Mouse (Mus musculus): Measurements from ENCODE around the gene Tbx10. TPM values are rescaled to one million over a fixed set of nuclear protein-coding genes. Genes with fewer than 3 reads are reported as not detected.
"Not testable (repeated sequence)": the region's sequence is repeated elsewhere in the genome, so short reads cannot be mapped to it uniquely, and the experiment has no call there.

Gene Tbx10
- 1.2 and 1.3 TPM in 2 replicates for polyA plus RNA-seq (2016; fragmentation: Nextera tagmentation; extraction: Ambion mirVana)

DNA sequence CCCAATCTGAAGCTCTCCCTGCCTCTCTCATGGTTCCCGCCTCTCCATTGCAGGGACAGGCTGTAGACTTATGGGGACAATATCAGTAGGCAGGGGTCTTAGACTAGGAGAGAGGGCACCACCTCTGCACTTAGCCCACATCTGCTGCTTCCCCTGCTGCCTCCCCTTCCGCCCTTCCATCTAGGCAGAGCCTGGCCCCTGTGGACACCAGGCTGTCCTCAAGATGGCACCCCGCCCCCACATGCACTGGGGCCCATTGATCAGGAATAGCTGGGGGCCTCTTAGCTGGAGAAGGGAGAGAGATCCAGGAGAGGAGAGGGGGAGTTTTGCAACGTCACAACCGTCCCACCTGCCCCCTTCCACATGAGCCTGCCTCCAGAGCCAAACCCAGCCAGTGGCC lies at the start of gene Tbx10:
Gene Tbx10, plus strand, starts transcription at position 337 of the 400 bp plus-strand sequence.
- WGBS (ENCODE audit: insufficient replicate concordance): 40% methylated on average over 5 of the region's 5 CpGs

DNA sequence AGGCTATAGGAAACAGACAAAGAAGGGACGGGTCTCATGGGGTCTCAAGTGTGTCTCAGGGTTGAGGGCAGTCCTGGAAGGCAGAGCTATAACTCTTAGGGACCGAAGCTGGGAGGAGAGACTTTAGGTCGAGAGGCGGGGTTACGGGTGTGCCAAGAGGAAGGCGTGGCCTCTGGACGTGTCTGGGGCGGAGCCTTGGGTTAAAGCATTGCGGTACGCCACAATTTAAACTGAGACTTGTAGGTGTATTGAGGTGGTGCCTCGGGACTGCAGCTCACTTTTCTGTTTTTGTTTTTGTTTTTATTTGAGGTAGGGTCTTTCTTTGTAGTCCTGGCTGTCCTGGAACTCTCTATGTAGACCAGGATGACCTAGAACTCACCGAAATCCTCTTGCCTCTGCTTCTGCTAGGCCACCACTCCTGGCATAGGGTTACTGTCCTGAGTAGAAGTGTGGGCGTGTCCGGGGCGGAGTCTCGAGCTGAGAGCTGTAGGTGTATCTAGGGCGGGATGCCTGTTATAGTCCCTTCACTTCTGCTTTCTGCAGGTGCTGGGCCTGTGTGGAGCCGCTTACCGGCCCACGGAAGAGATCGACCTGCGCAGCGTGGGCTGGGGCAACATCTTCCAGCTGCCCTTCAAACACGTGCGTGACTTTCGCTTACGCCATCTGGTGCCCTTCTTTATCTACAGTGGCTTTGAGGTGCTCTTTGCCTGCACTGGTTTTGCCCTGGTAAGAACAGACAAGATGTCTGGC lies 49.4 kb upstream of the Tbx10 start:
- Histone ChIP-seq H3K4me3 (peak overlapping the region; percentile 49), H3K27ac (no peak overlapping the region), H3K36me3 (no peaks in the 10 kb centered on the region), H3K27me3 (replicated peaks) (no peaks in the 10 kb centered on the region), H3K9ac (peak overlapping the region; percentile 37; the same call in 1 of the 2 replicates), H3K4me2 (peak overlapping the region; percentile 73), H3K9me3 (replicated peaks) (no peaks in the 10 kb centered on the region), H3K4me1 (peaks cover 31% of the 10 kb centered on the region)
- peak; percentile 86 for ATAC-seq
- WGBS (ENCODE audit: insufficient replicate concordance): 10% methylated on average over 27 of the region's 27 CpGs

More for the DNA sequence above, at the start of gene Tbx10:
- ATAC-seq: no peak
- Histone ChIP-seq H3K36me3 (peaks cover 5% of the 10 kb centered on the region; the same call in 1 of the 2 replicates), H3K4me3 (no peak within 1 kb of the TSS), H3K4me2 (no peak within 1 kb of the TSS), H3K4me1 (0 out of 2 replicates have a peak, but pooled peaks cover 9% of the 10 kb centered on the region), H3K9ac (no peak within 1 kb of the TSS), H3K27me3 (replicated peaks) (peaks cover 28% of the 10 kb centered on the region), H3K27ac (no peak within 1 kb of the TSS), H3K9me3 (replicated peaks) (no peaks in the 10 kb centered on the region)

DNA sequence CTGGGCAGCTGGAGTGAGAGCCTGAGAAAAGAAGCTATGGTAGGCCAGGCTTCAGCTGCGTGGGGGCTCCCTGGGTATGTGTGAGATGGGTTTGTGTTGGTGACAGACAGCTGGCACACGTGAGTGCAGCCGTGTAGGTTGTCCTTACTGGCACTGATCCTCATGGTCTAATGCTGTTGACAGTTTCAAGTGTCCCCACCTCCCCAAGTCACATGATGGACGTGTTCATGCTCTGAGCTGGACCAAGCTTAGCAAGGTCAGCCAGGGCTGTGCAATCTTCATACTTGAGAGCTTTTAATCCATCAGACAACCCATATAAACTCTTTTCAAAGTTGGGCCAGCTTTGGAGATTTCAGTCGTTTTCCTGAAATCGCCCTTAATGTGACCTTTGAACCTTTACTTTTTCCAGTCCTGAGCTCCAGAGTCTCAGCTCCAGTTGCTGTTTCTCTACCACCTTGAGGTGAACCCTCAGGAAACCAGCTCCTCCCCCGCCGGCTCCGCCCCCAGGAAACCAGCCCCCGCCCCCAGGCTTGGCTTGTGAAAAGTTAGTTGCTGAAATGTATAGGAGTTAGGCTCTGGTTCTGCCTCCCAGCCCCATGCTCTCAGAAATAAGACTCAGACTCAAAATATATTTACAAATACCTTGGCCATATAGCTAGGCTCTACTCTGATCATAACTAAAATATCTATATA lies 46.5 kb upstream of the Tbx10 start:
- H3K27me3 ChIP-seq (replicated peaks): 0 out of 2 replicates have a peak, but pooled peaks cover 3% of the 10 kb centered on the region
- 22% methylated on average over 10 of the region's 10 CpGs for WGBS (ENCODE audit: insufficient replicate concordance)
- H3K9me3 ChIP-seq (replicated peaks): no peaks in the 10 kb centered on the region
- ATAC-seq: no peak
- H3K4me2 ChIP-seq: no peak overlapping the region
- H3K4me3 ChIP-seq: no peak overlapping the region
- H3K9ac ChIP-seq: no peak overlapping the region
- H3K27ac ChIP-seq: no peak overlapping the region
- no peaks in the 10 kb centered on the region for H3K36me3 ChIP-seq
- peaks cover 31% of the 10 kb centered on the region for H3K4me1 ChIP-seq

DNA sequence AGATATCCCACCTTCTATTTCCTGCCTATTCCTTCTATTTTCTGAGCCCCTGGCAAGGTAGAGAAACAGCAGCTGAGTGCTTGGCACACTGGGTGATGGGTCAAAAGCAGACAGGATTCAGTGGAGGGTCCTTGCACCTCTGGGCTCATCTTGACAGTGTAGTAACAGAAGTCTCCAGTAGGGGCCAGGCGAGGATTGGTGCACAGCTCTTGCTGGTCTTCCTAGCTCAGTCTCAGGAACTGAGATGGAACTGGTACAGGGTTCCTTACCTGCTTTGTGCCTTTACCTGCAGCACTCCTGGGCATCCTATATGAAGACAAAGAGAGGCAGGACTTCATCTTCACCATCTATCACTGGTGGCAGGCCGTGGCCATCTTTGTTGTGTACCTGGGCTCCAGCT lies 45.8 kb upstream of the Tbx10 start:
- no peak overlapping the region for H3K9ac ChIP-seq
- H3K9me3 ChIP-seq (replicated peaks): no peaks in the 10 kb centered on the region
- no peaks in the 10 kb centered on the region for H3K36me3 ChIP-seq
- no peak overlapping the region for H3K4me2 ChIP-seq
- H3K4me3 ChIP-seq: no peak overlapping the region
- peaks cover 31% of the 10 kb centered on the region for H3K4me1 ChIP-seq
- H3K27me3 ChIP-seq (replicated peaks): 0 out of 2 replicates have a peak, but pooled peaks cover 3% of the 10 kb centered on the region
- H3K27ac ChIP-seq: no peak overlapping the region
- ATAC-seq: no peak
- WGBS (ENCODE audit: insufficient replicate concordance): 24% methylated on average over 2 of the region's 2 CpGs

DNA sequence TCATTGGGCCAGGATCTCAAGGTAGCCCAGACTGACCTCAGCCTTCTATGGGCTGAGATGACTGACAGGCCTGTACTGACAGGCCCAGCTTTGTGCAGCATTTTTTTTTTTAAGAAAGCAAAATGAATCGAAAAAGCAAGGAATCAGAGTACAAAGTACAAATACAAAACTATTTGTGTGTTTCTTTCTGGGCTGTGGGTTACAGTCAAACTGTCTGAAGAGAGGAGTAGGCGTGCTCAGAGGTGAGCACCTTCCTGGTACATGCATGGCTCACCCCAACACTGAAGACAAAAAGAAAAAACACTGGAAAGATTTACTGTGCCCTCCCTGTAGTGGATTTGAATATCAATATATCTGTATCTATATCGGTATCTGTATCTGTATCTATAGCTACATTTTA lies 44.7 kb upstream of the Tbx10 start:
- 58% methylated on average over 3 of the region's 3 CpGs for WGBS (ENCODE audit: insufficient replicate concordance)
- H3K4me2 ChIP-seq: no peak overlapping the region
- H3K27ac ChIP-seq: no peak overlapping the region
- H3K9ac ChIP-seq: no peak overlapping the region
- ATAC-seq: no peak
- H3K9me3 ChIP-seq (replicated peaks): no peaks in the 10 kb centered on the region
- H3K36me3 ChIP-seq: no peaks in the 10 kb centered on the region
- H3K27me3 ChIP-seq (replicated peaks): 0 out of 2 replicates have a peak, but pooled peaks cover 3% of the 10 kb centered on the region
- peaks cover 24% of the 10 kb centered on the region for H3K4me1 ChIP-seq
- H3K4me3 ChIP-seq: no peak overlapping the region

DNA sequence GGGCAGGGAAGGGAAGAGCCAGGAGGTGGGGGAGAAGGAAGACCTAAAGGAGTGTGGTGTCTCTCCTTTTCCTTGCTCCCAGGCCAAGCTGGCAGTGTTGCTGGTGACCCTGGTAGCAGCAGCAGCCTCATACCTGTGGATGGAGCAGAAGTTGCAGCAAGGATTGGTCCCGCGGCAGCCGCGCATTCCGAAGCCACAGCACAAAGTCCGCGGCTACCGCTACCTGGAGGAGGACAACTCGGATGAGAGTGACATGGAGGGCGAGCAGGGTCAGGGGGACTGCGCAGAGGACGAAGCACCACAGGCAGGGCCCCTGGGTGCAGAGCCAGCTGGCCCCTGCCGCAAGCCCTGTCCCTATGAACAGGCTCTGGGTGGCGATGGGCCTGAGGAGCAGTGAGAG lies 44.0 kb upstream of the Tbx10 start:
- H3K9me3 ChIP-seq (replicated peaks): no peaks in the 10 kb centered on the region
- 65% methylated on average over 14 of the region's 14 CpGs for WGBS (ENCODE audit: insufficient replicate concordance)
- H3K4me1 ChIP-seq: peaks cover 16% of the 10 kb centered on the region
- no peak overlapping the region for H3K9ac ChIP-seq
- H3K36me3 ChIP-seq: no peaks in the 10 kb centered on the region
- H3K27me3 ChIP-seq (replicated peaks): 0 out of 2 replicates have a peak, but pooled peaks cover 3% of the 10 kb centered on the region
- no peak for ATAC-seq
- H3K4me3 ChIP-seq: no peak overlapping the region
- no peak overlapping the region for H3K4me2 ChIP-seq
- H3K27ac ChIP-seq: no peak overlapping the region

DNA sequence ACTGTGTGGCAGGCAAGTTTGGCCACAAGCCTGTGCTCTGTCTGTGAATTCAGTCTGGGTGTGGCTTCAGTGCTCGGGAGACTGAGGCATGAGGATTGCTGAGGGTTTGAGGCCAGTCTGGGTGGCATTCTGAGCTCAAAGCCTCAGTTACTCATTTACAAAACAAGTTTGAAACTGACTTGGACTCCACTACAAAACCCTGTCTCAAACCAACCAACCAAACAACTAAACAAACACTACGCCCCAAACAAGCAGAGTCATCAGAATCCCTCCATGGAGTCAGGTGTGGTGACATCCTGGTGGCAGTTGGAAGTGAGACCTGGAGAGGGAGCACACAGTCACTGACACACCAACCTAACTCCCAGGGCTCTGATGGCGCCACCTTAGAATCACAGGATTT lies 42.2 kb upstream of the Tbx10 start:
- H3K27me3 ChIP-seq (replicated peaks): peaks cover 3% of the 10 kb centered on the region; the same call in 1 of the 2 replicates
- WGBS (ENCODE audit: insufficient replicate concordance): 63% methylated on average over 3 of the region's 3 CpGs
- H3K9ac ChIP-seq: no peak overlapping the region
- no peak for ATAC-seq
- H3K4me1 ChIP-seq: peaks cover 9% of the 10 kb centered on the region; the same call in 1 of the 2 replicates
- no peak overlapping the region for H3K27ac ChIP-seq
- H3K4me3 ChIP-seq: no peak overlapping the region
- H3K36me3 ChIP-seq: no peaks in the 10 kb centered on the region
- H3K9me3 ChIP-seq (replicated peaks): no peaks in the 10 kb centered on the region
- no peak overlapping the region for H3K4me2 ChIP-seq

DNA sequence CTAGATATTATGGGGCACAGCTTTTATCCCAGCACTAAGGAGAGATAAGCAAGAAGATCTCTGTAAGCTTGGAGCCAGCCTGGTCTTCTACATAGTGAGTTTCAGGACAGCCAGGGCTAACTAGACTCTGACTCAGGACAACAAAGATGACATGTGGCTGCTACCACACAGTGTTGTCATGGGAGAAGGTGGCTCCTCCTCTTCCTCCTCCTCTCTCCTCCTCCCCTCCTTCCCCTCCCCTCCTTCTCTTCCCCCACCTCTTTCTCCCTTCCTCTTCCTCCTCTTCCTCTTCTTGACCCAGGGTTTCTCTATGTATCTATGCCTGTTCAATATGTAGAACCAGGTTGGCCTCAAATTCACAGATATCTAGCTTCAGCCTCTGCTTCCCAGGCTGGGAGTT lies 41.1 kb upstream of the Tbx10 start:
- H3K27me3 ChIP-seq (replicated peaks): peaks cover 7% of the 10 kb centered on the region; the same call in 1 of the 2 replicates
- H3K9ac ChIP-seq: no peak overlapping the region
- no peak overlapping the region for H3K4me2 ChIP-seq
- H3K27ac ChIP-seq: no peak overlapping the region
- H3K4me3 ChIP-seq: no peak overlapping the region
- peaks cover under 1% of the 10 kb centered on the region; the same call in 1 of the 2 replicates for H3K4me1 ChIP-seq
- no peaks in the 10 kb centered on the region for H3K36me3 ChIP-seq
- no peaks in the 10 kb centered on the region for H3K9me3 ChIP-seq (replicated peaks)
- no peak for ATAC-seq

DNA sequence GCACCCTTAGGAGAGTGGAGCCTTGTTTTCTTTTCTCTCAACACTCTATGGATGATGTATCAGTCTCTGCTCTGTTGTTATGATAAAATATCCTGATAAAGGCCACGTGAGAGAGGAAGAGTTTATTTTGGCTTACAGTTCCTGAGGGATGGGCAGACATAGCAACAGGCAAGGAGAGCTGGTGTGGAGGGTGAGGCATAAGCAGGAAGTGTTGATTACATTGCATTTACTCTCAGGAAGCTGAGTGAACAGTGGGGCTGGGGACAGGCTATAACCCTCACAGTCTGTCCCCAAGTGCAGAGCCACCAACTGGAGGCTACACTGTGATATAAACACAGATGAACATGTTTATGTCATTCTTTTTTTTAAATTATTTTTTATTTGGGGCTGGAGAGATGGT lies 40.5 kb upstream of the Tbx10 start:
- peaks cover 7% of the 10 kb centered on the region; the same call in 1 of the 2 replicates for H3K27me3 ChIP-seq (replicated peaks)
- H3K9me3 ChIP-seq (replicated peaks): no peaks in the 10 kb centered on the region
- no peaks in the 10 kb centered on the region for H3K36me3 ChIP-seq
- no peak for ATAC-seq
- WGBS (ENCODE audit: insufficient replicate concordance): 29% methylated on average over 1 of the region's 1 CpGs
- H3K4me1 ChIP-seq: no peaks in the 10 kb centered on the region
- H3K27ac ChIP-seq: no peak overlapping the region
- H3K4me2 ChIP-seq: no peak overlapping the region
- H3K9ac ChIP-seq: no peak overlapping the region
- no peak overlapping the region for H3K4me3 ChIP-seq

DNA sequence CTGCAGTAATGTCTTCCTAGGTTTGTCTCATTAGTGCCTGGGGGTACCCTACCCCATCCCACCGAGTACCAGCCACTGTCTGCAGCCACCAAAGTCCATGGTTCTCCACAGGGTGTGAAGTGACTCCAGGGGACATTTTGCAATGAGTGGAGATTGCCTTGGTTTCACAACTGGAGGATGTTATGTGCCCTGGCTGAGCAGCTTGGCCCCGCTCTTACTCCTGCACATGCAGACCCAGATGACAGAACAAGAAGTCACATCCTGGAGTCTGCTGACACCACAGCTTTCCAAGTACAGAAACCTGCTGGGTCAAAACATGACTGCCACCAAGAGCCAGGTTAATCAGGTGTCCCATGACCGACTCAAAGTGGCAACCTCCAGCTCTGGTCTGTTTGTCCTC lies 37.5 kb upstream of the Tbx10 start:
- 59% methylated on average over 3 of the region's 3 CpGs for WGBS (ENCODE audit: insufficient replicate concordance)
- Histone ChIP-seq H3K9me3 (replicated peaks) (no peaks in the 10 kb centered on the region), H3K4me3 (no peak overlapping the region), H3K4me2 (no peak overlapping the region), H3K27ac (no peak overlapping the region), H3K4me1 (no peaks in the 10 kb centered on the region), H3K36me3 (no peaks in the 10 kb centered on the region), H3K9ac (no peak overlapping the region), H3K27me3 (replicated peaks) (peaks cover 7% of the 10 kb centered on the region; the same call in 1 of the 2 replicates)
- no peak for ATAC-seq

DNA sequence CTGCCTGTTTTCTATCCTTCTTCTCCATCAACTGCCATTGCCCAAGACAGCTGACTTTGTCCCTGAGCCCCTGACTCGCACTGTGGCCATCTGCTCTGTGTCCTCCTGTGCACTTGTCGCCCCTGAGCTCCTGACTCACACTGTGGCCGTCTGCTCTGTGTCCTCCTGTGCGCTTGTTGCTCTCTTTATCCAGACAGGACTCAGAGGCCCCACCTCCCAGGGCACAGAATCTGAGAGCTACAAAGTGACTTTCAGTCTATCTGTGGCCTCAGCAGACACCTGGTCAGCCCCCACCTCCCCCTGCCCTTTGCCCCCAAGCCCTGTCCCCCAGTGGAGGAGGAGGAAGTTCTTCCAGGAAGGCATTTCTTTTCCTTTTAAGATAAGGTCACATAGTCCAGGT lies 36.7 kb upstream of the Tbx10 start:
- no peak overlapping the region for H3K4me3 ChIP-seq
- H3K4me2 ChIP-seq: no peak overlapping the region
- no peak for ATAC-seq
- no peak overlapping the region for H3K9ac ChIP-seq
- peaks cover 7% of the 10 kb centered on the region; the same call in 1 of the 2 replicates for H3K27me3 ChIP-seq (replicated peaks)
- H3K27ac ChIP-seq: no peak overlapping the region
- H3K36me3 ChIP-seq: no peaks in the 10 kb centered on the region
- WGBS (ENCODE audit: insufficient replicate concordance): 25% methylated on average over 4 of the region's 4 CpGs
- no peaks in the 10 kb centered on the region for H3K9me3 ChIP-seq (replicated peaks)
- no peaks in the 10 kb centered on the region for H3K4me1 ChIP-seq

DNA sequence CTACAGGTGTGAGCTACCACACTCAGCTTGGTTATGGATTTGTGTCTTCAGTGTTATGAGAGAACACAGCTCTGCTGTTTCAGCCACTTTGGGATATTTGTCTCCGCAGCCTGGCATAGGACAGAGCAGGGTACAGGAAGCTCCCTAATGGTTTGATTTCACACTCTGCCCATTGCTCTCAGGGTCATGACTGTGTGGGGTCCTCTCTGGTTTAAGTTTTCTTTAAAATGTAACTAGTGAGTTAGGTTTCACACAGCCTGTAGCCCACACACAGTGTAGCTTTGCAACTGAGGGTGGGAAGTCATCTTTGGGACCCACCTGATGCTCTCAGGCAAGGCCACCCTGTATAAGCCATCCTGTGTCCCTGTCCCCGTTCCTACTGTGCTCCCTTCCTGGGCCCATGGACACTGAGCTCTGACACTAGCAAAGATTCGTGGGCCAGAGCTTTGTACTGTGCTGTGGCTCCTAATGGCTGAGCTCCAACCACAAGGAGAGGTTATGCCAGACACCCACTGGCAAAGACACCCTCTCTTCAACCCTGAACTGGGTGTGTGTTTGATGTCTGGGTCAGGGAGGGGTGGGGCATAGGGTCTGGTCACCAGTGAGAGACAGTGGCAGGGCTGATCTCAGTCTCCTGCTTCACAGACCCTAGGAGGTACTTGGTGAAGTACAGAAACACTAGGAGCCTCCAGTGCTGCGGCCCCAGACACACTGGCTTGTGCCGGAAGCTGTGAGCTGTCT lies 35.1 kb upstream of the Tbx10 start:
- WGBS (ENCODE audit: insufficient replicate concordance): 64% methylated on average over 5 of the region's 5 CpGs
- not testable (repeated sequence) for H3K9me3 ChIP-seq (replicated peaks); H3K27ac ChIP-seq; H3K27me3 ChIP-seq (replicated peaks); ATAC-seq; H3K36me3 ChIP-seq; H3K4me3 ChIP-seq; H3K4me2 ChIP-seq; H3K9ac ChIP-seq; H3K4me1 ChIP-seq

Data from liver, embryonic 12.5 days (tissue).